In genomic region chrX:136639754-136640153, GRCm38 (mm10) we compare ENCODE assay signal across 9 mouse cellular contexts. TPM values are rescaled to one million over a fixed set of nuclear protein-coding genes. Genes with fewer than 3 reads are reported as not detected.
DNase-seq lines count a peak whose midpoint lies in the region; ATAC-seq and TF ChIP-seq lines count a peak whose summit lies in the region.
"Had no signal": no experiment of that assay in that cellular context is flagged by ENCODE, and none has a peak within 500 bp of the region (broad histone marks: within the 10 kb centered on the region; RNA-seq: fewer than 3 reads in every experiment).

No protein-coding gene starts in this region.

- H3K9ac ChIP-seq in hindbrain, embryonic 11.5 days (ENCODE audit: low read depth, low read length), result no peak overlapping the region
- H3K9ac ChIP-seq in hindbrain, embryonic 13.5 days, result no peak overlapping the region
- H3K9ac ChIP-seq in stomach, postnatal 0 days (ENCODE audit: low read length), result no peak overlapping the region
- H3K9ac ChIP-seq: liver, embryonic 14.5 days had no signal

- DNase-seq in hindbrain, embryonic 11.5 days (ENCODE audit: low spot score), result peak; percentile 4
- peak; percentile 2 for DNase-seq in embryo, embryonic 9.5 days (ENCODE audit: extremely low spot score)
- peak; percentile 51 to 69 for DNase-seq in left cerebral cortex, postnatal 25 days (ENCODE audit: low spot score in 2 of 2)
- DNase-seq in stomach, postnatal 0 days (ENCODE audit: low spot score), result peak; percentile 13
- DNase-seq in kidney, adult 9 months, result no peak
- no peak for DNase-seq in heart, postnatal 10 days
- DNase-seq in urinary bladder, postnatal 4 days (ENCODE audit: low spot score in 2 of 2), result no peak

- no peak overlapping the region for H3K27ac ChIP-seq in hindbrain, embryonic 11.5 days (ENCODE audit: low read depth, low read length)
- H3K27ac ChIP-seq in hindbrain, embryonic 13.5 days, result no peak overlapping the region
- no peak overlapping the region for H3K27ac ChIP-seq in stomach, postnatal 0 days (replicated peaks)
- H3K27ac ChIP-seq: liver, embryonic 14.5 days had no signal

- TF ChIP-seq EP300 in stomach, postnatal 0 days (optimal IDR thresholded peaks at IDR 0.05), result no peak

- no peaks in the 10 kb centered on the region for H3K4me1 ChIP-seq in hindbrain, embryonic 11.5 days (replicated peaks; ENCODE audit: control insufficient read depth, insufficient read depth, low read length)
- no peaks in the 10 kb centered on the region for H3K4me1 ChIP-seq in hindbrain, embryonic 13.5 days (replicated peaks)
- no peaks in the 10 kb centered on the region for H3K4me1 ChIP-seq in stomach, postnatal 0 days (replicated peaks; ENCODE audit: control insufficient read depth, insufficient read depth)

- no peaks in the 10 kb centered on the region for H3K36me3 ChIP-seq in hindbrain, embryonic 11.5 days (ENCODE audit: control insufficient read depth, insufficient read depth, low read length)
- H3K36me3 ChIP-seq in hindbrain, embryonic 13.5 days, result no peaks in the 10 kb centered on the region
- no peaks in the 10 kb centered on the region for H3K36me3 ChIP-seq in stomach, postnatal 0 days (ENCODE audit: control insufficient read depth, insufficient read depth, low read length)

- H3K9me3 ChIP-seq in hindbrain, embryonic 11.5 days (ENCODE audit: control insufficient read depth, low read length), result no peaks in the 10 kb centered on the region
- no peaks in the 10 kb centered on the region for H3K9me3 ChIP-seq in hindbrain, embryonic 13.5 days
- H3K9me3 ChIP-seq in stomach, postnatal 0 days (ENCODE audit: control insufficient read depth, low read length), result no peaks in the 10 kb centered on the region

- intact Hi-C loops in left cerebral cortex, postnatal 25 days (cut with DNase I), result no loop called here
- intact Hi-C loops in heart, postnatal 10 days (cut with DNase I), result no loop called here

- no peak for ATAC-seq in hindbrain, embryonic 11.5 days (ENCODE audit: low FRiP score)
- no peak for ATAC-seq in hindbrain, embryonic 13.5 days (ENCODE audit: low FRiP score)
- ATAC-seq in stomach, postnatal 0 days (ENCODE audit: low FRiP score, low TSS enrichment), result no peak

- no peaks in the 10 kb centered on the region for H3K27me3 ChIP-seq in hindbrain, embryonic 11.5 days (ENCODE audit: control insufficient read depth, insufficient read depth, low read length)
- H3K27me3 ChIP-seq in hindbrain, embryonic 13.5 days, result no peaks in the 10 kb centered on the region
- no peaks in the 10 kb centered on the region for H3K27me3 ChIP-seq in stomach, postnatal 0 days (ENCODE audit: control insufficient read depth, insufficient read depth, low read length)

- 0 out of 2 replicates have a peak, but pooled peaks have one; percentile 10 for TF ChIP-seq CTCF in stomach, postnatal 0 days (IDR thresholded peaks at IDR 0.05; ENCODE audit: low read depth)

- no peak overlapping the region for H3K4me2 ChIP-seq in hindbrain, embryonic 11.5 days (replicated peaks; ENCODE audit: low read depth, low read length)
- no peak overlapping the region for H3K4me2 ChIP-seq in hindbrain, embryonic 13.5 days
- H3K4me2 ChIP-seq in stomach, postnatal 0 days (replicated peaks; ENCODE audit: low read depth), result no peak overlapping the region

- no peak overlapping the region for H3K4me3 ChIP-seq in hindbrain, embryonic 11.5 days (ENCODE audit: low read depth, low read length)
- H3K4me3 ChIP-seq in hindbrain, embryonic 13.5 days, result no peak overlapping the region
- H3K4me3 ChIP-seq in stomach, postnatal 0 days (ENCODE audit: low read depth, low read length), result no peak overlapping the region

- WGBS in hindbrain, embryonic 11.5 days, result 43% methylated on average over 4 of the region's 6 CpGs
- WGBS in hindbrain, embryonic 13.5 days, result 36% methylated on average over 4 of the region's 6 CpGs
- 31% methylated on average over 4 of the region's 6 CpGs for whole genome bisulfite sequencing in stomach, postnatal 0 days

RNA-seq across cellular contexts. Expression of gene Tceal3, which starts 49.1 kb away (rescaled TPM):
- polyA plus RNA-seq in hindbrain, embryonic 11.5 days (2014; fragmentation: Nextera tagmentation; extraction: Ambion mirVana), result 10.5 and 10.6 TPM in 2 replicates
- polyA plus RNA-seq in hindbrain, embryonic 13.5 days (2015; fragmentation: Nextera tagmentation; extraction: Ambion mirVana), result 49.1 and 49.8 TPM in 2 replicates
- 100 to 1,000 TPM; 146 to 155 TPM for total RNA-seq in left cerebral cortex, postnatal 25 days (2021)
- polyA plus RNA-seq in stomach, postnatal 0 days (2015; fragmentation: Nextera tagmentation; extraction: Ambion mirVana), result 6.9 and 8.0 TPM in 2 replicates
- under 1 TPM; 0.79 to 0.84 TPM for total RNA-seq in heart, postnatal 10 days (2021)

Comparison
In these comparisons a context has a peak if more than half of its experiments do, and no peak if none do; other contexts are left out.
1. DNase-seq: peak in hindbrain, embryonic 11.5 days (single experiment), embryo, embryonic 9.5 days (single experiment), left cerebral cortex, postnatal 25 days (2 of 2) and stomach, postnatal 0 days (single experiment); none in kidney, adult 9 months (single experiment), heart, postnatal 10 days (0 of 2) and urinary bladder, postnatal 4 days (0 of 2).